Mouse (Mus musculus) cerebellum, adult 8-10 months (tissue): ENCODE data around the gene Plekha6.

Experiments
- DNase-seq: peaks from one replicate; pipeline ENCODE4 v3.0.0; 2022

The Plekha6 gene

DNA sequence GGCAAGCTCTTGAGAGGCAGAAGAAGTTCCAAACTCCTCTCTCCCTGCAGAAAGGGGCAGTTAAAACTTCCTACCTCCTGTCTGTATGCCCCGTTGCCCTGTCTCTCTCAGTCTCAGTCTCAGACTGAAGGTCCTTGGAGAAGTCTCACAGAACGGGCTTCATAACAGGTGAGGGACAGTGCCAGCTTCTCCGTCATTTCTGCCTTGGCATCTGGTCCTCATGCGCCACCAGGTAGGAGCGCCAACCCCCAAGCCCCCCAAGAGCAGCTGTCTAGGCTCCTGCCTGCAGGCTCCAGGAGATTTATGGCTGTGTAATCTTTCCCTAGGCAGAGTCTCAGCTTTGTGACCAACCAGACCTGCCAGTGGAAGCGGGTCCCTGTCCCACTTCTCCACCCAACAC lies 86.8 kb downstream of the Plekha6 start:
- no peak for DNase-seq

DNA sequence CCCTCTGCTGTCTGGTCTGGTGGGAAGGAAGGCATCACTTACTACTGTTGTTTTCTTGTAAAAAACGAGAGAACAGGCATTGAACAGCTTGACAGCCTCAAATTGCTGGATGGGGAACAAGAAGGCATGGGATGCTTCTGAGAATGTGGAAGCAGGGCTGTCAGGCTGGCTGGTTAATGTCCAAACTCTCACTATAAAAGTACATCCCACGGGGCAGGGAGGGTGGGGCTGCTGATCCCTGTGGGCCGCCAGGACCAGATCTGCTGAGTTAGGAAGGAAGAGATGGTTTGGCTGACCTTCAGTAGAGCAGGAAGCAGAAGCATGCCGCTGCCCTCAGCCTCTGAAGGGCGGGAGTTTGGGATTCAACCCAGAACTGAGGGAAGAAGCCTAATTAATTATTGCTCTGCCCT lies 87.6 kb downstream of the Plekha6 start:
- no peak for DNase-seq

DNA sequence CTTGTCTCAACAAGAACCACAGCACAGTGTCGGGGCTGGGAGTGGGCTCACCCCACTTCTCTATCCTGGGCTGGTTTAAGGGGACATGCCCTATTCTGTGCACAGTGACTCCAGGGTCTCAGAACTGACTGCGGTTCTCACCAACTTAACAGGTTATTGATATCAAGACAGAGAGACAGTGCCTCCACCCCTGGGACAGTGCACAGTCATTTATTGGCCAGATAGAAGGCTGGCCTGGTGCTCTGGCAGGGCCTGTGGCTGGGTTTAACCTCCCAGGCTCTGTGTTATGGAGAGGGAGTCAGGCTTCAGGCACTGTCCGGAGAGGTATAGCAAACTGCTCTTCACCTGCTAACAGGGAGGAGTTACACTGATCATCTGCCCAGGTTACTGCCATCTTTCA lies 88.2 kb downstream of the Plekha6 start:
- no peak for DNase-seq

DNA sequence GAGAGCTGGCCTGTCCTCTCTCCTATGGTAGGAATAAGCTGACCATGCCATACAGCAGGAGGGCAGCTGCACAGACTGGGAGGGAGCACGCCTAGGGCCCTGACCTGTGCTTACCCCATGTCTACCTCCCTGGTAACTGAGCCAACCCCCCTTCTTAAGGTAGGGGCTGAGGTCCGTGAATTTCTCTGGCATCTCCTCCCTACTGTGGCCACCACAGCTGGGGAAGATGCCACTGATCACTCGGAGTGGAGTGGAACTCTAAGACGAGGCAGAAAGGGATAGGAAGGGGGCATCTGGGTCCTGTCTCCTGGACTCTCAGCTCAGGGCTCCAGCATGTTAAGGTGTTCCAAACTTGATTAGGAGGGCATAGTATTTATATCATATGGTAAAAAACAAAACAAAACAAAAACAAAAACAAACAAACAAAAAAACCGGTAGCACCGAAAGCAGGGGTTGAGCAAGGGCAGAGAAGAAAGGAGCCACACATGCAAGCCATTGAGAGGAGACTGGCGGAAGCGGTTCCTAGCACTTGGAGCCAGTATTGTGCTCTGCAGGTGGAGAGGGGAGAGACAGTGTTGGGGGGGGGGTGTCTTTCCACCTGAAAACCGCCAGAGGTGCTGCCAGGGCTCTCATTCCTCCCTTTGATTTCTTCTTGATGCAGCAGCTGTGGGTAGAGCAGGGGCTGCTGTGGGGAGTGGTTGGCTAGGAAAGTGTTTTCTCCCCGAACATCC lies 89.0 kb downstream of the Plekha6 start:
- no peak for DNase-seq

DNA sequence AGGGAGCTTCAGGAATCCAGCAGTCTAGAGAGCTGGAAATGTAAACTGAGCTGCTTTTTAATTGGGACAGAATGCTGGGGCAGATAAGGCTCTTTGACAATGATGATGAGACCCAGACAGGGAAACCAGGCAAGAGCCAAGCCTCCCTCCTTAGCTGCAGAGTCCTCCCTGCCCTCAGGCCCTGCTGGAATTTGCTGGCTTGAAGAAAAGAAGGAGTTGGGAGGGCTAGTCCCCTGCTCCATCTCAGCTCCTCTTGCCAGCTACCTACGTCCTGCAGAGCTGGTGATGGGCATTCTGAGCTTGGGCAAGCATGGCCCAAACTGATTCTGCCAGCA lies 89.5 kb downstream of the Plekha6 start:
- no peak for DNase-seq

DNA sequence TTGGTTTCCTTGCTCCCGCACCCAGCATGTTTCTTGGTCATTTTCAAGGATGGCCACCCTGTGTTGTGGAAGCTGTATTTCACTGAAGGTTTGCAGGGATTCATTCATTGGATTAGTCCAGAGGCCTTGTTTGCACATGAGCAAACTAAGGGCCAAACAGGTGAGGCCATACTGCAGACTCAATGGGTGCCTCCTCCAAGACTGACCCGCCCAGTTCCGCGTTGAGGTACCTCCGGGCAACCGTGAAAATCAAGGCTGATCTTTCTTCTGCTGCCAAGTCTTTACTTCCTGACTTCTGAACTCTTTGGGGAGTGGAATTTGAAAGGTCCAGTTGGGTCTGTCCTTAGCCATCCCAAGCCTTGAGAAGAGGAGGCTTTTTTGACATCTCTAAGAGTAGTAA lies 90.2 kb downstream of the Plekha6 start:
- DNase-seq, result no peak

DNA sequence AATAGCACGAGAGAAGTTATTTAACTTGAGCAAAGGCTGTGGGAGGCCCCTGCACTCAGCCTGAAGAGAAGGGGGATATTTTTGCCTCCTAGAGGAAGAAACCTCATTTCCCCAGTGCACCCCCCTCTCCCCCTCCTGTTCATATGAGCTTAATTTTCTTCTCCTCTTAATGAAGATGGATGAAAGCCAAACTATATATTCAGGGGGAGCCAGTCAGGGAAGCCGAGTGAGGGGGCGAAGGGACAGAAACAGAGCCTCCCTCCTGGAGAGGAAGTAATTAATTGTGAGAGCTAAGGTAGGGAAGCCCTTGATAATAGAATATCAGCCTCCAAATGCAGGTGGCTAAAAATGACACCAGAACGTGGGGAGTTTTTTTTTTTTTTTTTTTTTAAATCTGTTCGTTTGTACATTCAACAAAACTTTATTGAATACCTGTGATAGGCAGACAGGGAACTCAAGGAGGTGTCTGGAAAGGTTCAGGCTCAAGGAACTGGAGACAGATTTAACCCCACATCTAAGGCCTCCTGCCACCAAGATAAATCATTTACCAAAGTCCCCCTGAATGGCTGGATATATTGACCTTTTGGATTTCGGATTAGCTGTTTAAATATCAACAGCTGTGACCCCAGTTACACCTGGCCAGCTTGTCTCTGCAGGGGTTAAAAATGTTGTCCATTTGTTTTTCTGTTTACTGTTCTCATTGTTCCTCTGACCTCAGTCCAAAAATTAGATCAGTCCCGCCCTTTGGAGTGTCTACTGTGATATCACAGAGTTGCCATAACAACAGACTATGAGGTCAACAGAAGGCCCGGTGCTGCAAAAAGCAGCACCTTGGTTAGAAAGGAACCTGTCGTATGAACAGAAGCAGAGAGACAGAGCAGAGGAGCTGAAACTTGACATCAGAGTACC lies 91.1 kb downstream of the Plekha6 start:
- DNase-seq, result no peak

DNA sequence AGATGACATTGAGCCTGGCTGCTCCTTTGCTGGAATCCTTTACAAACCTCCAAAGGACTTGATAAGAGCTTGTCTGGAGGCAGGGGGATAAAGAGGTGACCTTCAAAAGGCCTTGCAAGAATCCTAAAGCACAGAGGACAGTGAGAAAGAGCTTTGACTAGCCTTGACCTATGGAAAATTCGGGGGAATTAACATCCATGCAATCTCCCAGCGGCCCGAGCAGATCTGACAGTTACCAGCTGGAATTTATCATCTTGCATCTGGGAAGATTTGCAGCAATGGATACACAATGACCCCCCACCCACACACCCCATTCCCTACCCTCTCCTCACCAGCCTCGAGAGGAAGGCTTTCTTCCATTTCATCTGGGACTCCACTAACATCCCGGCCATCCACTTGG lies 91.8 kb downstream of the Plekha6 start:
- no peak for DNase-seq

DNA sequence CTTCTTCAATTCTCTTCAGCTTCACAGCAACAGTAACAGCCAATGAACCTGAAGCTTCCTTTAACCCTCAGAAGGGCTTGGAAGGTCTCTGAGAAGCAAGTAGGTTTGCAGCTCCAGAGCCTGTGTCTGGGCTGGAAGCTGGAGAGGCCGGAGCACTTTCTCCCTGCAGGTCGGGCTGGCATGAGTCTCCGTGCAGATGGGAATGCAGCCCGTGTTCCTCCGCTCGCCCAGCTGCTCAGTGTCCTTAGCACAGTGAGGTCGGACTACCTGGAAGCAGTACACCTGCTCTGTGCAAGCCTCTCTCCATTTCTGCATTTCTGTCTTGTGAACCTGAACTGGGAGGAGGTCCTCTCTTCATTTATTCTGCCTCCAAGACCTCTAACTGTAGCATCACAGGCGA lies 92.3 kb downstream of the Plekha6 start:
- DNase-seq, result peak; percentile 27

DNA sequence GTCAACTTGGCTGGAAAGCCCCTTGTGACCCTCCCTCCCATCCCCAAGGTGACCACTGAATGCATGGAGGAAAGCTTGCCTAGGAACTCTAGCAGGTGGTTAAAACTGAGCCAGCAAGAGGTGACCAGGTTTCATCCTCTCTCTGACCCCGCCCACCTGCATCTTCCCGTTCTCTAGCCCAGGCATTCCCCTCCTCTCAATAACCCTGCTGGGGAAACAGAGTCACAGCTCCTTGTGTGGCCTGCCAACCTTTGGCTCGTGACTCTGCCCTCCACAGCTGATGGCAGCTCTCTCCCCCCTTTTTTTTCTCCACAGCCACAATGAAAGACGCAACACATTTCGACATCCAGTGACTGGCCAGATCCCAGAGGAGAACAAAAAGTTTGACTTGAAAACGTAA lies 94.7 kb downstream of the Plekha6 start:
- no peak for DNase-seq

DNA sequence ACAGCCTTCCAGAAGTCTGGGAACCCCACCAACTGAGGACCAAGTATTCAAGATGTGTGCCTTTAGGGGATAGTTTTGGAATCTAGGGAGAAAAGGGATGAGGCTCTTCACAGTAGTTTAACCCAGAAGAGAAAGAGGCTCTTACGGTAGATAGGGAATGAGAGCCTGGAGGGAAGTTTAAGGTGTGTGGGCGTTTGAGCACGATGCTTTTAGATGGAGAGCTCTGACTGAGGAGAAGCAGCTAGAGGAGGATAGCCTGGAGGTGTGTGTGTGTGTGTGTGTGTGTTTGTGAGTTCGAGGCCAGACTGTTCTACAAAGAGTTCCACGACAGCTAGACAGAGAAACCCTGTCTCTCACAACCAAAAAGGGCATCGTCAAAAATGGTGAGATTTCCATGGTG lies 98.6 kb downstream of the Plekha6 start:
- DNase-seq, result no peak

DNA sequence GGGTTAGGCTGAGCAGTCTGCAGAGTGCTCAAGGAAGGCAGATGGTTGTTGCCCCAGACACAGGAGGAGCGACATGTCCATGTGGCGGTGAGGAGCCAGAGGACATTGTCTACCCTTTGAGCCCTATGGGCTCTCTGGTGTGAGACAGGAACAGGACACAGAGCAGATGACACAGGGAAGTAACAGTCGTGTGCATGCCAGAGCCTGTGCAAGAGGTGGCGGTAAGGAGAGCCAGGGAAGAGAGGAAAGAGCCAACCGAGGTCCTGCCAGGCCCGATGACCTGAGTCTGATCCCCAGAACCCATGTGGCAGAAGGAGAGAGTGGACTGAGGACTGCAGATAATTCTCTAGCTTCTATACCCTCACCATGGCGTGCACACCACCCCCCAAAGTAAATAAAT lies 99.1 kb downstream of the Plekha6 start:
- DNase-seq, result no peak

DNA sequence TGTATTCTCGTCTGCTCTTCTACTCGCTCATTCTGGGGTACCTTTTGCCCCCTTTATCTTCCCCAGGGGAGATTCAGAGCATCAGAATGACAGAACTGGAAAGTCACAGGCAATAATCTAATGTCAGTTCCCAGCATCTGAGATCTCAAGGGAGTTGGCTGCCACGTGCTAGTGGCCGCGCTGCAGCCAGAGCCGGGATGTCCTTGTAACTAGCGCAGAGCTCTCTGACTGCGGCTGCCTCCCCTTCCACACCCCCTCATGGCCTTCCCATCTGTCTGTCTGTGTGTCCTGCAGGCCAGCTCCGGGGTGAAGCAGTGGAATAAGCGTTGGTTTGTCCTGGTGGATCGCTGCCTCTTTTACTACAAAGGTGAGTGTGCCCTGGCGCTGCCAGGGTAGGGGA lies 100.4 kb downstream of the Plekha6 start:
- DNase-seq, result no peak

DNA sequence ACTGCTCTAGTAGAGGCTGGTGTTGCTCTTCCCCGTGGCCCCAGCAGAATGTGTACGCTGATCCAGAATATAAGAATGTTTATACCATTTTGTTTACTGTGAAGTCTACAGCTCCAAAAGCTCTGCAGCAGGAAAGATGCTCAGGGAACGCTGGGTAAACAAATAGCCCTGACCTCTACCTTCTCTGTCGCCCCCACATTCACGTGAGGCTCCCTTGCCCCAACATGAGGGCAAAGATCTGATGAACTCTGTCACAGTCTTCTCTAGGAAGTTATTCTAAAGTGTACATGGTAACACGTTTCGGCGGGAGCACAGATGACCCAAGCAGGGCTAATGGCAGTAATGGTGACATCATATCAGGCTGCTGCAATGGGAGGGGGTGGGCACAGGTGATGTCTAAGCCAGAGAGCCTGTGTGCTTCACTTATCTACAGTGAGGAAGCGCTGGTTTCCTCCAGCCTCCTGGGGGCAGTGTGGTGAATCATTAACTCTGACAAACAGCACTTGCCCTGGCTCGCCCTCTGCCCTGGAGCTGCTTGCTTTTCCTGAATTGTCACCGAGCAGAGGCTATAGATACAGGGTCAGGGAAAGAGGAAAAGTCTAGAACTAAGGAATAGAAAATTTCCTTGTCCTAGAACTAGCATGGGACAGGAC lies 101.2 kb downstream of the Plekha6 start:
- DNase-seq, result no peak

DNA sequence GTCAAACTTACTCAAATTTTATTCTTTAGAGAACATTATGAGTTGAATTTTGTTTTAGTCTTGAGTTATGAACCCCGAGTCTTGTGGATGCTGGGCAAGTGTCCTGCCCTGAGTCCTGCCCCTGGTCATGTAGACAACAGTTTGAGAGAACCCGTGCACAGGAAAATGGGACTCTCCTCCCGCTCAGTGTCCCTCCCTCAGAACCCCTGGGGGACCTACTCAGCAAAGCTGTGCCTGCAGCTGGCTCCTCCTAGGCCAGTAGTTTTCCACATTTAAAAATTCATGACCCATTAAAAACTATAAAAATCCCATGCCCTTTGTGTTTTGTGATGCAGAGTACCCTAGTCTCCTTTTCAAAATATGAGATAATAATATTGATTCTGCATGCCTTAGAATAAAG lies 103.1 kb downstream of the Plekha6 start:
- DNase-seq, result no peak

DNA sequence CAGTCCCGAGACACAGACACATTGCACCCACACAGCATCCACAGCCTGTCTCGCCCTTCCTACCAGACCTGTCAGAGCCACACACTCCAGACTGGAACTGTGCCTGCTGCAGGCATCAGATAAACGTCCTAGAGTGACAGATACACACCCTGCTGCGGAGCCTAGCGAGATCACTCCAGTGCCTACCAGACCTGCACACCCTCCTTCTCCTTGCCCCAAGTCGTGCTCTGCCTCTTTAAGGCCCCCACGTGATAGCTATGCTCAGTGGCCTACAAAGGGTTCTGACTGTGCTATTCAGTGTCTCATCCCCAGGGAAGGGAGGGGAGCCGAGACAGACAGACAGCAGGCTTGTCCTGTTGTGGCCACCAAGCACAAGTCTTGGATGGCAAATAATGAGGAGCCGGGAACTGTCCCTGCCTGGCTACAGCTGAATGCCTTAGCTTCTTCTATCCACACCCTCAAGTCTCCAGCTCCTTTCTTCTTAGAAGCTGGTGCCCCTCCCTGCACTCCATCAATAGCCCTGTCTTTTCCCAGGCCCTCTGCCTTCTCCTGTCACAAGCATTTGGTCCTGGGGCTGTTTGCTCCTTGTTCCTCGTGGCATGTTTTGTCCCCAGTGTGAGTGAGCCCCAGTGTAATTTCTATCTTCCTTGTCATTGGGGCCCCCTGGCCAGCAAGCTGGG lies 103.9 kb downstream of the Plekha6 start:
- DNase-seq, result no peak

DNA sequence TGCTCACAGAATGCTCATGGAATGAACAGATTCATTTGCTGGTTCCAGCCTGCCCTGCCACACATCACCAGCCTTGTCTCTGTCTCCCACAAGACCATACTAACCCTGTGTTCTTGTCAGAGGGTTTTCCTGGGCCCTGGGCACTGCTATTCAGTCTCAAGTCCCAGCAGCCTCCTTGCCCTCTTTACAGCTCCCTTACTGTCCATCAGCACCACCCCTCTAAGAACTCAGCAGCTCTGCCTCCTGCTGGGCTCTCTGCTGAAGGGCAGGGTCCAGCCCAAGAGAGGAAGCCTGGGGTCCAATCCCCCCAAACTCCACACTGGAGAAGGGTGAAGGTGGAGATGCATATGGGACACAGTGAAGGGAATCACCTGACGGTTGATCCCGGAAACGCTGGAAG lies 104.5 kb downstream of the Plekha6 start:
- DNase-seq, result no peak

DNA sequence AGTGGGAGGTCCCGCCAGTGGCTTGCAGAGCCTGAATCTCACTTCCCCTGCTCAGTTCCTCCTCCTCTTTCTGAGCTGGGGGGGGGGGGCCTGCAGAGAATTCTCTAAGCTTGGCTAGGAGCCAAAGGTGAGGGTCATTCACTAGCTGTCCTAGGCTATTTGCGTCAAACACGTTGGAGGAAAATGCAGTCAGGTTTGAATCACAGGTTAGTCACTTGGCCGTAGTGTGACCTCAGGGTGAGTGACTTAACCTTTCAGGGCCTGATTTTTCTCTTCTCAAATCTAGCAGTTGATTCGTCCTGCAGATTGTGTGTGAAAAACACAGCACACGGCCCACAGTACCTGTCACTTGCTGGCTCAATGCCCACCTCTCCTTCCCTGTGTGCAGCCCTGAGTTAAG lies 106.3 kb downstream of the Plekha6 start:
- DNase-seq, result no peak

DNA sequence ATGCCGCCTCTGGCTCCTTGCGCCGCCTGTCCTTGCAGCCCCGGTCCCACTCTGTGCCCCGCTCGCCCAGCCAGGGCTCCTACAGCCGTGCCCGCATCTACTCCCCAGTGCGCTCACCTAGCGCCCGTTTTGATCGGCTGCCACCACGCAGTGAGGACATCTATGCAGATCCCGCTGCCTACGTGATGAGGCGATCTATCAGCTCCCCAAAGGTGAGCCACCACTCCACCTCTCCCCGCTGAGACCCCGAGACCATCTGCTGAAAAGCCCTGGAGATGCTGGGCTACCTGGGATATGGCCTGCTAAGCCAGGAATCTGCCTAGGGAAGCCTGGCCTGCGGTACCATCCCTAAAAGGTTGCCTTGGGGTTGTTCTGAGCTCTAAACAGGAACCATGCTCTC lies 110.2 kb downstream of the Plekha6 start:
- DNase-seq, result no peak

DNA sequence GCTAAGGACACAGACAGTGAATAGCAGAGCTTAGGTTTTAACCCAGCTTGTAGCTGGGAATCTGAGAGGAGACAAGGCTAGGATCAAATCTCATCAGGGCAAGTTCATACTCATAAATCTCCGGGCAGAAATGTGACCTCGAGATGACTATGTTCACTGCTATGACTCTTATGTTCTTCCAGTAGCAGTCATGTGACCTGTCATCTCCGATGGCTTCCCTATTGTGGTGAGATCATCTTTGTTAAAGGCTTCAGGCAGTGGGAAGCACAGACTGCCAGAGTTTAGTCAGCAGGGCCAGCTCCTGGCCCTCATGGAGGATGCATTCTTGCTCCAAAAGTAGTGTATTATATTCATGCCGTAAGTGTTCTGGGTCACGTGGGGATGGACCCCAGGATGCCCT lies 113.0 kb downstream of the Plekha6 start:
- no peak for DNase-seq

DNA sequence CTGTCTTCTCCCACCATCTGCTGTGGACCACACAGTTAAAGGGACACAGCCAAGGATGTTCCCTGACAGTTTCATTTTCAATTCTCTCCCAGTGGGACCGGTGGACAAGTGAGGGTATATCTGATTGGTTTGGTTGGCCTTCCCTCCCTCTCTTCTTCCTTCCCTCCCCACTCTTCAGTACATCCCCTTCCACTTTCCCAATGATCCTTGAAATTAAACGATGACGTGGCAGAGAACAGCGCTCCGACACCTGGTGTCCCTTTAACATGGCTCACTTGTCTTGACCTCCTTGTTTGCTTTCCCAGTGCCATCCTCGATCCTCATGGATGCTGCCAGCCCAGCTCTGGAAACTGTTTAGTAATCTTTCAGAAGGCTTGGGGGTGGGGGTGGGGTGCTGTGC lies 114.5 kb downstream of the Plekha6 start:
- DNase-seq, result no peak

DNA sequence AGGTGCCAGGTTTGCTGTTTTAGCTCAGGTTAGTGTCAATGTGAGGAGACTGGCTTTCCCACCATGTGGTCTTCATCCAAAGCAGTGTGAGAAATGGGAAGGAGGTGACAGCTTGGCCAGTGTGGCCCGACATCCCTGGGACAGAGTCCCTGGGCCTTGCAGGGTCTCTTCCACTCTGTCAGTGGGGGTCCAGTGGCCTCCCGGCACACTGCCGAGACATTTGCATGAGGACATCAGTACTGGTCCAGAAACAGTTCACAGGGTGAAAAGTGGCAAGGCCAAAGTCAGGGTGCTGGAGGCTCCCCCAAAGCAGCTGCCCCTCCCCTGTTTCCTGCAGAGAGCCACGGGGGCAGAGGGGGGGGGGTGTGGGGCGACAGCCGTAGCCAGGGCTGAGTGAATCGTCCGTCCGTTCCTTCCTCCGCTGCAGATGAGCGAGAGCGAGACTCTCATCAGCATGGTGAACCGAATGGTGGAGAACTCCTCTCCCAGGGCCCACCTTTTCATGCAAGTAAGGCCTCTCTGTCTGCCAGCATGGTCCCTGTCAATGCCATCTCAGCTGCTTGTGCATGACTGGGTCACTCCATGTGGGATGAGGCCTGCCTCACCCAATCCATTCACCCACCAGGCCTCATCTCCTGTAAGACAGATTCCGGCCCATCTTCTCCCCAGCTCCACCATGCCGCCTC lies 115.1 kb downstream of the Plekha6 start:
- DNase-seq, result no peak

DNA sequence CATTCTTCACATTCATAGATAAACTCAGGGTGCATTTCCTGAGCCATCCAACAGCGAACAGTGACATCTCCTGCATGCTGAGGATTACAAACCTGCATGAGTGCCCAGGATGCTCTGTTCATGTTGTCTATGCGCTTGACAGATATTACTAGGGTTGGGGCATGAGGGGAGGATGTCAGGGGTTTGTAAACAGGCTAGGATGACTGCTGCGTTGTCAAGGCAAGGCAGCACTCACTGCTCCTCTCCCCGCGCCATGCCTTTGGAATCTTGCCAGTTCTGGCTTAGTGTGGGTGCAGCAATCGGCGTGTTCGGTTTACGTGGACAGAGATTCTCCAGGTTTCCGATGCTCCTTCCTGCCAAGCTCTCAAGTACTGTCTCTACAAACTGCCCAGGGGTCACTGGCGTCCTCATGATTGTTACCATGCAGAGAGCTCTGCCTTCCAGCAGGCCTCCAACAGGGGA lies 115.7 kb downstream of the Plekha6 start:
- DNase-seq, result no peak
